Mouse (Mus musculus): ENCODE measurements around the gene Dnase1l3.

Dnase1l3 gene

DNA sequence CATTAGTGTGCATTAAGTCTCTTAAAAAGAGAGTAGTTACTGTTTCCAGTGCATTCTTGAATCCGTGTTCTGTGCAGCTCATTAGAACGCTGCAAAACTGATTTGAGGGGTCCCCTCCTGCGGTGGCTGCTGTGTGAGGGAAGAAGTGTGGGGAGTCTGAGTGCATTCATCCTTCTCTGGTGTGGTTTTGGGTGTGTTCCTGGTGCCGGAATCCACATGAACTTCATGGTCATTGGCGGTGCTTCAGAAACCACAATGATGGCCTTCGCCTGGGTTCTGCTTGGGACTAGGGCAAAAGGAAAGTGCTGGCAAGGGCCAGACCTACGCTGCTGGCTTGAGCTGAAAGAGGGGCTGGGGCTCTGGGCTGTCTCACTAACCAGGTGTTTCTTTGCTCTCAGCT is 60.2 kb downstream of the Dnase1l3 start:
- DNase-seq (ENCODE audit: low read depth) = no peak

DNA sequence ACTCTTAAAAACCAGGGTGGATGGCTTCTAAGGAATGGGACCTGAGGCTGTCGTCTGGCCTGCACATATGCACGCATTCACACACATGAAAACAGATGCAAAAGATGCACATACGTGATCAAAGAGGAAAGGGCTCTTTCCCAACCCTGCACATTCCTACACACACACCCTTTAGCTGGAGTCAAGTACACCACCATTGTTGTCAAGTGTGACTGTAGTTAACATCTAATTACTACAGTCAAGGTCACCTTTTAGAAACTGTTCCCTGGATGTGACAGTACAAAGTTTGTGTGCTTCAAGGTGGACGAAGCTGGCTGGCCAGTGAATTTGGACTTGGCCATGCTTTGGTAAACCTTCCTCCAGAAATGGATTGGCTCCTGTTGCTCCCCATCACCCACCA is 62.2 kb downstream of the Dnase1l3 start:
- DNase-seq (ENCODE audit: low read depth) = no peak

DNA sequence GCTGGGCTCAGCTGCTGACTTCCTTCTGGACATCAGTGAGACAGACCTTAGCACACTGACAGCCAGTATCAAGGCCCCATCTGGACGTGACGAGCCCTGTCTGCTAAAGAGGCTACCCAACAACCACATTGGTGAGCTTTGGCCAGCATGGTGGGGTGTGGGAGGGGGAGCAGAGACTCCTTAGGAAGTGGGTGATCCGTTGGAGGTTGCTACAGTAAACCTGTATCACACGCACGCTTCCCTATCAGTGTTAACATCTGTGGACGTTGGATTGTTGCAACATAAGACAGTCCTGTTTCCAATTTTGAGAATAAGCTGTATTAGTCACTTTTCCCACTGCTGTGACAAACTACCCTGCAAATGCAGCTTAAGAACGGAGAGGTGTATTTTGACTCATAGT is 65.3 kb downstream of the Dnase1l3 start:
- peak; percentile 23 for DNase-seq (ENCODE audit: low read depth)

DNA sequence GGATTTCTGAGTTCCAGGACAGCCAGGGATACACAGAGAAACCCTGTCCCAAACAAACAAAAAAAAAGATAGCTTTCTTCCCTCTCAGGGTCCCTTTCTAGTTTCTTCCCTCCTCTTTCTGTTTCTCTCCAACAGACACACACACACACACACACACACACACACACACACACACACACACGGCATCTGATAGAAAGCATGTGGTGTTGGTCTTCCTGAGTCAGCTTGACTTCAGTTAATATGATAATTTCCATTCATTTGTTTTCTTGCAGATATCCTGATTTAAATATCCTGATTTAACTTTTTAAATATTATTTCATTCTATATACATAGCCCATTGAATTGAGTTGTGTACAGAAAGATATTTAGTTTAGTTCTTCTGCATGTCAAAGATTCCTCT is 66.0 kb downstream of the Dnase1l3 start:
- DNase-seq (ENCODE audit: low read depth) = no peak

DNA sequence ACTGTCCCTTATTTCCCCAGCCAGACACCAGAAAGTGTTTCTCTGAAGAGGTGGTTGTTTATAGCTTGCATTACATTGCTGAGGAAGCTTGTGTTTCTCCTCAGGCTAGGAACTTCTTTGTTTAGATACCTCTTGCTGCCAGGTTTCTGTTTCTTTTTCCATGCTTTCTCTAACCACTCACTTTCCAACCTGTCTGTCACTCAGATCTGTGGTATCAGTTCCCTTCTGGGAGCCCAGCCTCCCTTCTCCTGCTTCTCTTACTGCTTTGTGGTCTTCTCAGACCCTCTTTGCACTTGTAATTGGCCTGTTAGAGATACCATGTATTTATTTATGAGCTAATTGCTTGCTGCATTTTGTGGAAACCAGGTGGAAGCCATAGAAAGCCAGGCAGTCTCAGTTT is 70.7 kb downstream of the Dnase1l3 start:
- no peak for DNase-seq (ENCODE audit: low read depth)

DNA sequence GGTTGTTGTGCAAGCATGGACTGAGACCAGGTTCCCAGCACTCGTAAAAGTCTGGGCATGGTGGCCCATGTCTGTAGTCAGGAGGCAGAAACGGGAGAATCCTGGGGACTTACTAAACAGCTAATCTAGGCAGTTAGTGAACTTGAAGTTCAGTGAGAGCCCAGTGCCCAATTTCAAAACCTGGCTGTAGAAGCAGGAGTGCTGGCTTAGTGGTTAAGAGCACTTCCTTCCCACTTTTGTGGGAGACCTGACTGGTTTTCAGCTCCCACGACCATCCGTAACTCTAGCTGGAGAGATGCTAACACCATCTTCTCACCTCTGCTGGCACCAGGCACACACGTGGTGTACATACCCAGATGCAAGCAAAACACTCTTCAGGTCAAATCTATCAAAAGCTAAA is 72.9 kb downstream of the Dnase1l3 start:
- DNase-seq (ENCODE audit: low read depth) = no peak

DNA sequence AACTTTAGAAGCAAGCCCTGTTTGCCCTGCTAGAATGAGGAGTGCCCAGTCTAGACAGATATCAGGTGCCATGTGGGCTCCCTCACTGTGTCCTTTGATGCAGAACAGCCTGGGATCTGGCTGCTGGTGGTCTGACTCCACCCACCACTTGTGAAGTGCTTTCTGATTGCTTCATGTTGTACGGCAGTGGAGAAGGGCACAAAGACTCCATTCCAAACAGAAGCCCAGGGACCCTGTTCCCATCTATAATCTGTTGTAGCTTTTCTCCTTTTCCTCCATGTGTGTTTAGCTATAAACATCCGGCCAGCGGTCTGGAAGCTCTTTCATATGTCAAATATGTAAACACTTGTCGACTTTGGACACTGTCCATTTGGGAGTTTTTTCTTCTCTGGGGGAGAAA is 74.5 kb downstream of the Dnase1l3 start:
- no peak for DNase-seq (ENCODE audit: low read depth)

DNA sequence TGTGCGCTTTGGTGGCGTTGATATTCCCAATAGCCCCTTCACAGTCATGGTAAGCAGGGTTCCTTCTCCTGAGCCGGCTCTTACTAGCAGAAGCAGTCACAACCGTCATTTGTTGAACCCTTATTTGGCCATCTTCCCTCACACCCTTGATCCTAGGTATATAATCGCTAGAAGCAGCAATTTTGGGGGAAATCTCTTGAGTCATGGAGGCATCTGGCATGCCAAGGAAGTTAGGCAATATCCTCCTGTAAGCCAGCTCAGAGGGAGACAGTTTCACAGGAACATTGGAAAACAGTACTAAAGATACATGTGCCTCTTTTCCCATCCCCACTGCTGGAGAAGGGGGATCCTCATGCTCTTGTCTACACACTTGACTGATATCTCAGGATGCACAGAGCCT is 75.1 kb downstream of the Dnase1l3 start:
- DNase-seq (ENCODE audit: low read depth) = no peak

DNA sequence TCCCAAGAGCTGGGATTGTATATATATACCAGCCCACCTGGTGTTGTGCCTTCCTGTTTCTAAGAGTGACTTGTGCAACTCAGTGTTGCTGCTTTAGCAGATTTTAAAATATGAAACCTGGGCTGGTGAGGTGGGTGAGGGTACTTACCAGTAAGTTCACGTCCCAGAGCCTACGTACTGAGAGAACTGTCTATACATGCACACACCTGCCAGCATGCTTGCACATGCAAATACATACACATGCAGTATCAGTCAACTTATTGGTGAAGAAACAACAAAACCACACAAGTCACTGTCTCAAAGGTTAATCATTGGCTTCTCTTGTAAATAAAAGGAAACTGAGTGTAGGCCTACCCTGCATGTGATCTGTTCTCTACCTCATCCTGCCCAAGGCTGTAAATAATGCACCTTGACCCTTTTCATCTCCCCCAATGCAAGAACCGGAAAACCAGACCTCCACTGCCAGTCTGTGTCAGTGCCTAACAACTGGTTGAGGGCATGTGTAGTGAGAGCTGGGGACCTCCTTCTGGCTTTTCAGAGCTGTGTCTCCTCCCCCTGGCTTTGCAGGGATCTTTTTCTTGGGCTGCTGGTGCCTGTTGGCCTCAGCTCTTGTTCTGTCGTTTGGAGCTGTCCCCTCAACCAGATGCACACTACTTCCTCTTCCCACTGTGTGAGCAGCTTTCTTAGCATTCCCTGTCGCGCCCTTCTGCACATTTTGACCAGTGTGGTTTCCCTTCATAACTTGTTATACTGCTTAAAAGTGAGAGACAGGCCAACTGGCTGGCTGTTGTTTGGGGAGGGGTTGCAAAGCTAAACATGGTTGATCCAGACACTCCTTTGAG is 76.0 kb downstream of the Dnase1l3 start:
- DNase-seq (ENCODE audit: low read depth) = no peak

All from induced T-regulatory cell, adult 2 months (primary cell).